In genomic region chr14:49738441-49739088, GRCm38 (mm10) we compare ENCODE assay signal across 22 mouse cellular contexts. TPM values are rescaled to one million over a fixed set of nuclear protein-coding genes. Genes with fewer than 3 reads are reported as not detected.
DNase-seq lines count a peak whose midpoint lies in the region; ATAC-seq and TF ChIP-seq lines count a peak whose summit lies in the region.
"Had no signal": no experiment of that assay in that cellular context is flagged by ENCODE, and none has a peak within 500 bp of the region (broad histone marks: within the 10 kb centered on the region; RNA-seq: fewer than 3 reads in every experiment).

No protein-coding gene starts in this region.

- no peaks in the 10 kb centered on the region for H3K9me3 ChIP-seq in hindbrain, embryonic 13.5 days
- H3K9me3 ChIP-seq in hindbrain, embryonic 11.5 days (ENCODE audit: control insufficient read depth, low read length): no peaks in the 10 kb centered on the region
- no peaks in the 10 kb centered on the region for H3K9me3 ChIP-seq in embryonic facial prominence, embryonic 15.5 days (replicated peaks)
- H3K9me3 ChIP-seq in hindbrain, embryonic 16.5 days (ENCODE audit: control insufficient read depth, low read length): no peaks in the 10 kb centered on the region
- H3K9me3 ChIP-seq in midbrain, postnatal 0 days (ENCODE audit: low read length): no peaks in the 10 kb centered on the region
- H3K9me3 ChIP-seq: megakaryocyte, embryonic 14.5 days; stomach, embryonic 15.5 days had no signal

- 66% methylated on average over 2 of the region's 2 CpGs for WGBS in hindbrain, embryonic 13.5 days
- WGBS in hindbrain, embryonic 11.5 days: 93% methylated on average over 2 of the region's 2 CpGs
- WGBS in embryonic facial prominence, embryonic 15.5 days: 44% methylated on average over 2 of the region's 2 CpGs
- 56% methylated on average over 2 of the region's 2 CpGs for WGBS in hindbrain, embryonic 16.5 days
- 47% methylated on average over 2 of the region's 2 CpGs for WGBS in midbrain, postnatal 0 days
- WGBS in lung, adult 2 months: 60% methylated on average over 2 of the region's 2 CpGs

- TF ChIP-seq CTCF in midbrain, postnatal 0 days (IDR thresholded peaks at IDR 0.05): no peak
- no peak for TF ChIP-seq CTCF in lung, adult 2 months (IDR thresholded peaks at IDR 0.05; ENCODE audit: insufficient read depth, low read length)

- H3K4me3 ChIP-seq in hindbrain, embryonic 13.5 days: no peak overlapping the region
- H3K4me3 ChIP-seq in hindbrain, embryonic 11.5 days (ENCODE audit: low read depth, low read length): no peak overlapping the region
- no peak overlapping the region for H3K4me3 ChIP-seq in embryonic facial prominence, embryonic 15.5 days (replicated peaks)
- no peak overlapping the region for H3K4me3 ChIP-seq in hindbrain, embryonic 16.5 days (ENCODE audit: low read length)
- H3K4me3 ChIP-seq in midbrain, postnatal 0 days (ENCODE audit: low read depth, low read length): no peak overlapping the region
- H3K4me3 ChIP-seq in lung, adult 2 months (replicated peaks; ENCODE audit: extremely low read depth, low read depth, low read length): no peak overlapping the region
- H3K4me3 ChIP-seq: gastrocnemius, adult 2 months; megakaryocyte, embryonic 14.5 days; myocyte; stomach, embryonic 15.5 days had no signal

- H3K36me3 ChIP-seq in hindbrain, embryonic 13.5 days: peaks cover 3% of the 10 kb centered on the region; the same call in 1 of the 2 replicates
- no peaks in the 10 kb centered on the region for H3K36me3 ChIP-seq in hindbrain, embryonic 11.5 days (ENCODE audit: control insufficient read depth, insufficient read depth, low read length)
- H3K36me3 ChIP-seq in embryonic facial prominence, embryonic 15.5 days: no peaks in the 10 kb centered on the region
- no peaks in the 10 kb centered on the region for H3K36me3 ChIP-seq in hindbrain, embryonic 16.5 days (ENCODE audit: control insufficient read depth, insufficient read depth, low read length)
- no peaks in the 10 kb centered on the region for H3K36me3 ChIP-seq in midbrain, postnatal 0 days (ENCODE audit: insufficient read depth, low read length)
- H3K36me3 ChIP-seq: stomach, embryonic 15.5 days had no signal

- H3K27ac ChIP-seq in hindbrain, embryonic 13.5 days: peak overlapping the region; percentile 62; the same call in 1 of the 2 replicates
- H3K27ac ChIP-seq in hindbrain, embryonic 11.5 days (ENCODE audit: low read depth, low read length): no peak overlapping the region
- H3K27ac ChIP-seq in embryonic facial prominence, embryonic 15.5 days (replicated peaks): no peak overlapping the region
- no peak overlapping the region for H3K27ac ChIP-seq in hindbrain, embryonic 16.5 days (ENCODE audit: low read depth, low read length)
- H3K27ac ChIP-seq in midbrain, postnatal 0 days (ENCODE audit: low read depth, low read length): no peak overlapping the region
- H3K27ac ChIP-seq: gastrocnemius, adult 2 months; stomach, embryonic 15.5 days had no signal

- no peak for TF ChIP-seq POLR2A in lung, adult 2 months (IDR thresholded peaks at IDR 0.05; ENCODE audit: borderline replicate concordance, extremely low read depth, low read depth, low read length)

- peak; percentile 29 for ATAC-seq in hindbrain, embryonic 13.5 days (ENCODE audit: low FRiP score)
- ATAC-seq in hindbrain, embryonic 11.5 days (ENCODE audit: low FRiP score): no peak
- ATAC-seq in embryonic facial prominence, embryonic 15.5 days (ENCODE audit: insufficient number of reproducible peaks, low FRiP score, low TSS enrichment, low read depth): peak; percentile 47; the same call in 1 of the 2 replicates
- ATAC-seq in hindbrain, embryonic 16.5 days: peak; percentile 63
- ATAC-seq in midbrain, postnatal 0 days (ENCODE audit: low FRiP score): peak; percentile 56; the same call in 1 of the 2 replicates

- H3K4me2 ChIP-seq in hindbrain, embryonic 13.5 days: no peak overlapping the region
- H3K4me2 ChIP-seq in hindbrain, embryonic 11.5 days (replicated peaks; ENCODE audit: low read depth, low read length): no peak overlapping the region
- H3K4me2 ChIP-seq in embryonic facial prominence, embryonic 15.5 days (replicated peaks): no peak overlapping the region
- no peak overlapping the region for H3K4me2 ChIP-seq in hindbrain, embryonic 16.5 days (ENCODE audit: low read length)
- H3K4me2 ChIP-seq in midbrain, postnatal 0 days (ENCODE audit: low read depth, low read length, poor library complexity, severe bottlenecking): no peak overlapping the region
- H3K4me2 ChIP-seq: heart, embryonic 11.5 days; liver, embryonic 11.5 days; stomach, embryonic 15.5 days had no signal

- no peaks in the 10 kb centered on the region for H3K27me3 ChIP-seq in hindbrain, embryonic 13.5 days
- no peaks in the 10 kb centered on the region for H3K27me3 ChIP-seq in hindbrain, embryonic 11.5 days (ENCODE audit: control insufficient read depth, insufficient read depth, low read length)
- no peaks in the 10 kb centered on the region for H3K27me3 ChIP-seq in embryonic facial prominence, embryonic 15.5 days
- H3K27me3 ChIP-seq in hindbrain, embryonic 16.5 days (replicated peaks; ENCODE audit: control insufficient read depth, insufficient read depth, low read length): no peaks in the 10 kb centered on the region
- H3K27me3 ChIP-seq in midbrain, postnatal 0 days (ENCODE audit: insufficient read depth, low read length): no peaks in the 10 kb centered on the region
- H3K27me3 ChIP-seq: megakaryocyte, embryonic 14.5 days; stomach, embryonic 15.5 days had no signal

- no peak overlapping the region for H3K9ac ChIP-seq in hindbrain, embryonic 13.5 days
- H3K9ac ChIP-seq in hindbrain, embryonic 11.5 days (ENCODE audit: low read depth, low read length): no peak overlapping the region
- no peak overlapping the region for H3K9ac ChIP-seq in embryonic facial prominence, embryonic 15.5 days
- no peak overlapping the region for H3K9ac ChIP-seq in hindbrain, embryonic 16.5 days (ENCODE audit: low read depth, low read length)
- no peak overlapping the region for H3K9ac ChIP-seq in midbrain, postnatal 0 days (replicated peaks; ENCODE audit: low read length, poor library complexity, severe bottlenecking)
- H3K9ac ChIP-seq: stomach, embryonic 15.5 days had no signal

- peaks cover 6% of the 10 kb centered on the region; the same call in 1 of the 2 replicates for H3K4me1 ChIP-seq in hindbrain, embryonic 13.5 days (replicated peaks)
- no peaks in the 10 kb centered on the region for H3K4me1 ChIP-seq in hindbrain, embryonic 11.5 days (replicated peaks; ENCODE audit: control insufficient read depth, insufficient read depth, low read length)
- no peaks in the 10 kb centered on the region for H3K4me1 ChIP-seq in embryonic facial prominence, embryonic 15.5 days
- H3K4me1 ChIP-seq in hindbrain, embryonic 16.5 days (ENCODE audit: control insufficient read depth, insufficient read depth, low read depth, low read length): no peaks in the 10 kb centered on the region
- no peaks in the 10 kb centered on the region for H3K4me1 ChIP-seq in midbrain, postnatal 0 days (ENCODE audit: insufficient read depth, low read length)
- no peaks in the 10 kb centered on the region for H3K4me1 ChIP-seq in lung, adult 2 months (ENCODE audit: control insufficient read depth, insufficient read depth, low read length)
- H3K4me1 ChIP-seq: megakaryocyte, embryonic 14.5 days; stomach, embryonic 15.5 days had no signal

- DNase-seq in hindbrain, embryonic 11.5 days (ENCODE audit: low spot score): no peak
- no peak for DNase-seq in midbrain, postnatal 0 days (ENCODE audit: low spot score)
- no peak for DNase-seq in adrenal gland, adult 2 months
- DNase-seq in lung, adult 2 months: no peak
- DNase-seq in gastrocnemius, postnatal 25 days: no peak
- DNase-seq: cerebellum, adult 9-11 months; gastrocnemius, adult 2 months; heart, postnatal 14 days; kidney, adult 8-10 months; kidney, postnatal 25 days; lung, adult 18-20 months; thymus, adult 18-20 months had no signal

RNA-seq across cellular contexts. Expression of gene Armh4, which starts 44.6 kb away (rescaled TPM):
- 37.9 and 38.9 TPM in 2 replicates for polyA plus RNA-seq in hindbrain, embryonic 13.5 days (2015; fragmentation: Nextera tagmentation; extraction: Ambion mirVana)
- 44.7 and 45.6 TPM in 2 replicates for polyA plus RNA-seq in hindbrain, embryonic 11.5 days (2014; fragmentation: Nextera tagmentation; extraction: Ambion mirVana)
- 24.2 and 25.4 TPM in 2 replicates for polyA plus RNA-seq in embryonic facial prominence, embryonic 15.5 days (2015; fragmentation: Nextera tagmentation; extraction: Ambion mirVana)
- polyA plus RNA-seq in hindbrain, embryonic 16.5 days (2015; fragmentation: Nextera tagmentation; extraction: Ambion mirVana): 26.4 and 26.7 TPM in 2 replicates
- total RNA-seq in midbrain, postnatal 0 days (2014; rRNA removed): 23.3 and 24.6 TPM in 2 replicates
- polyA plus RNA-seq in midbrain, postnatal 0 days (2015; fragmentation: Nextera tagmentation; extraction: Ambion mirVana): 17.9 and 18.1 TPM in 2 replicates
- total RNA-seq in adrenal gland, adult 2 months (2021): 1 to 10 TPM in 1 of 2 experiments, under 1 TPM in 1; 0.89 to 1.5 TPM
- polyA plus RNA-seq in adrenal gland, adult 2 months (2012; rRNA removed): 0.17 and 0.35 TPM in 2 replicates
- 1.6 and 2.3 TPM in 2 replicates for polyA plus RNA-seq in lung, adult 2 months (2012; rRNA removed)
- total RNA-seq in gastrocnemius, postnatal 25 days (2021): 1 to 10 TPM in 1 of 2 experiments, under 1 TPM in 1; 0.79 to 2.6 TPM
- total RNA-seq: granulocyte monocyte progenitor cell, adult 5-6 weeks had no signal
- polyA plus RNA-seq: C2C12 had no signal
